Mouse (Mus musculus) liver, adult 2 months (tissue): ENCODE measurements around the gene Ppp1r9a. TPM values are rescaled to one million over a fixed set of nuclear protein-coding genes. Genes with fewer than 3 reads are reported as not detected.

Experiments
- DNase-seq: peaks from one replicate; pipeline ENCODE4 v3.0.0-alpha.2; 2011; ENCODE audit warnings: low read depth, low spot score; ENCODE audit errors: extremely low read depth
- H3K27ac ChIP-seq: fragments of 200-500 bp; replicated peaks from 2 replicates; pipeline ENCODE4 v1.5.1; 2012; ENCODE audit warnings: low read depth, mild to moderate bottlenecking, control low read depth, inconsistent platforms, low read length; ENCODE audit not compliant: insufficient read depth
- H3K27me3 ChIP-seq: fragments of 200-500 bp; 2 replicates; pipeline ENCODE4 v1.6.1; 2012; ENCODE audit warnings: mild to moderate bottlenecking, moderate library complexity, low read length, inconsistent platforms; ENCODE audit not compliant: control insufficient read depth, insufficient read depth
- H3K36me3 ChIP-seq: fragments of 200-500 bp; 2 replicates; pipeline ENCODE4 v1.6.1; 2012; ENCODE audit warnings: low read length, inconsistent platforms; ENCODE audit not compliant: control insufficient read depth, insufficient read depth
- H3K4me1 ChIP-seq: fragments of 200-500 bp; 2 replicates; pipeline ENCODE4 v1.6.1; 2011; ENCODE audit warnings: low read length; ENCODE audit not compliant: control insufficient read depth, insufficient read depth
- H3K4me3 ChIP-seq: fragments of 200-500 bp; 2 replicates; pipeline ENCODE4 v1.5.1; 2011; ENCODE audit warnings: low read depth, mild to moderate bottlenecking, control low read depth, low read length, moderate library complexity; ENCODE audit not compliant: insufficient read depth
- H3K79me2 ChIP-seq: fragments of 200-500 bp; 2 replicates; pipeline ENCODE4 v1.6.1; 2012; ENCODE audit warnings: inconsistent platforms, mild to moderate bottlenecking, low read length, moderate library complexity; ENCODE audit not compliant: control insufficient read depth, insufficient read depth
- H3K9ac ChIP-seq: fragments of 200-500 bp; 2 replicates; pipeline ENCODE4 v1.6.1; 2012; ENCODE audit warnings: low read depth, mild to moderate bottlenecking, control low read depth, inconsistent platforms, low read length
- CTCF ChIP-seq: fragments of 200-500 bp; IDR thresholded peaks from 2 replicates; pipeline ENCODE4 v1.5.1; 2011; ENCODE audit warnings: low read depth, low read length, control low read depth
- POLR2A ChIP-seq: fragments of 200-500 bp; IDR thresholded peaks from 2 replicates; pipeline ENCODE4 v1.6.1; 2011; ENCODE audit warnings: low read length, control low read depth; ENCODE audit not compliant: insufficient read depth; ENCODE audit errors: extremely low read depth
- WGBS: fragments of 180-500 bp; shearing (Covaris S2); methylation state at CpG from one replicate; pipeline ENCODE4 v1.1.7; 2018; 5-methylcytosine and 5-hydroxymethylcytosine counted together
- polyA plus RNA-seq: library from polyadenylated mRNA; depleted of rRNA; stranded (reverse); fragments of >200 nt; gene quantifications from 2 replicates; pipeline ENCODE4 v1.2.3, GENCODE M21; 2012
- total RNA-seq: library from RNA; depleted of rRNA; stranded (reverse); fragments of >200 nt; gene quantifications from 2 replicates; pipeline ENCODE4 v1.2.3, GENCODE M21; 2014

The Ppp1r9a gene
- total and polyA plus RNA-seq, 2 experiments = 0.75 to 3.0 TPM

DNA sequence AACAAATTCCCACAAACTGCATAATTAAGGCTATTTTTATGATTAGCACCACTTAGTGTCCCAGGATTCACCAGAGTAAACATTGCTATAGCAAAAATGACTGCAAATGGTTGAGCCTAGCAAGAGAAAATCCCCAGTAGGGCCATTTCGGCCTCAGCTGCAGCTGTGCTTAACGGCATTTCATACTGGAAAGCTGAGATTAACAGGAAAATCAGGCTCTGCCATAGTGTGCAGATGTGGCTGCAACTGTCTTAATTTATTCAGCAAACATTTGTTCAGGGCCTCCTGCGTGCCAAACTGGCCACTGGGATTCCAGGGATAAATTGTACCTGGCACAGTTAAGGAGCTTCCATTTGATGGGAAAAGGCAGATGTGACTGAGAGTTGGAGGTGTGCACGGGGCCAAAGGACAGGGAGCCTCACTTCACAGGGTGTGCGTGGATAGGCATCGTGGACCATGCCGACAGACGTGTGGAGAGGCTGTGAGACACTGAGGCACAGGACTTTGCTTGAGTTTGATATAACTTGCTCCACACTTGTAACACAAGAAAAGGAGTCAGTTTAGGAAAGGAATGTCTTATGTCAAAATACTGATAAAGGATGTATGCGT lies 192.8 kb downstream of the Ppp1r9a start:
- WGBS = 90% methylated on average over 9 of the region's 9 CpGs
- no peak for TF ChIP-seq POLR2A
- no peak for TF ChIP-seq CTCF
- no peaks in the 10 kb centered on the region for H3K4me1 ChIP-seq
- no peaks in the 10 kb centered on the region for H3K79me2 ChIP-seq
- no peaks in the 10 kb centered on the region for H3K36me3 ChIP-seq
- DNase-seq = no peak
- no peaks in the 10 kb centered on the region for H3K27me3 ChIP-seq
- no peak overlapping the region for H3K4me3 ChIP-seq
- no peak overlapping the region for H3K27ac ChIP-seq
- no peak overlapping the region for H3K9ac ChIP-seq

DNA sequence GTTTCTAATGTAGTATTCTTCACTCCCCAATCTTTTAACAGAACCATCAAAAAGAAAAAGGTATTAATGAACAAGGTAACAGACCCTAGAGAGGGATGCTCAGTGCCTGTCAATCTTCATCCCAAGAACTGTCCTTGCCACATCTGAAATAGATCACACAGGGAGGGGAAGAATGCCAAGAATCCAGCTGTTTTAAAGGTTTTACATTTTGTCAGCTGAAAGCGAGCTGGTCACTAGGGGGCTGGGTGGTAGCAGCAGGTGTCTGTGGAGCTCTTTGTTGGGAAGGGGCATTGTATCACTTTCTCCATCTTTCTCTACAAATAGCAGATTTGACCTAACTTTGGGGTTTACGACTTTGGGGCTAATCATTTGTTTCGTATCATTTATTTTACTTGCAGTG lies 194.6 kb downstream of the Ppp1r9a start:
- no peak overlapping the region for H3K9ac ChIP-seq
- H3K36me3 ChIP-seq = no peaks in the 10 kb centered on the region
- no peaks in the 10 kb centered on the region for H3K27me3 ChIP-seq
- H3K4me1 ChIP-seq = no peaks in the 10 kb centered on the region
- H3K27ac ChIP-seq = no peak overlapping the region
- H3K79me2 ChIP-seq = no peaks in the 10 kb centered on the region
- WGBS = 94% methylated on average over 3 of the region's 3 CpGs
- no peak for DNase-seq
- TF ChIP-seq CTCF = no peak
- TF ChIP-seq POLR2A = no peak
- no peak overlapping the region for H3K4me3 ChIP-seq

DNA sequence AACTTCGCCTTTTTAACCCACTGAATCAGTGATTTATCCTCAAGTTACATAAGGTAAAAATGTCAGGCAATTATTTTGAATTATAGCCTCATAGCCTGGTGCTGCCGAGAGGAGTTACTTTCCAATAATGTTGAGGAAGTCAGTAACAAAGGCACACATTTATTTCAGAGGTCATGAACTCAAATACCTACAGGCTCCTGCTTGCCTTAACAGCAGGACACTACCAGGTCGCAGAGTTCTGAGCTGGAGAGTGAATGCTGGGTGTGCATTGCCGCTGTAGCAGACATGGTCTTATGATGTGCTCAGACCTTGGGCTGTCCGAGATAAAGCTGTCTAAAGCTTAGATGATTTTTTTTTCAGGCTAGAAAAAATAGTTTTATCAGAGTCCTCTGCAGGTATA lies 196.6 kb downstream of the Ppp1r9a start:
- WGBS = 53% methylated on average over 5 of the region's 5 CpGs
- H3K27me3 ChIP-seq = no peaks in the 10 kb centered on the region
- H3K79me2 ChIP-seq = no peaks in the 10 kb centered on the region
- H3K4me1 ChIP-seq = no peaks in the 10 kb centered on the region
- H3K36me3 ChIP-seq = no peaks in the 10 kb centered on the region
- TF ChIP-seq CTCF (no peak), POLR2A (no peak)
- H3K4me3 ChIP-seq = no peak overlapping the region
- H3K27ac ChIP-seq = no peak overlapping the region
- no peak overlapping the region for H3K9ac ChIP-seq
- no peak for DNase-seq

DNA sequence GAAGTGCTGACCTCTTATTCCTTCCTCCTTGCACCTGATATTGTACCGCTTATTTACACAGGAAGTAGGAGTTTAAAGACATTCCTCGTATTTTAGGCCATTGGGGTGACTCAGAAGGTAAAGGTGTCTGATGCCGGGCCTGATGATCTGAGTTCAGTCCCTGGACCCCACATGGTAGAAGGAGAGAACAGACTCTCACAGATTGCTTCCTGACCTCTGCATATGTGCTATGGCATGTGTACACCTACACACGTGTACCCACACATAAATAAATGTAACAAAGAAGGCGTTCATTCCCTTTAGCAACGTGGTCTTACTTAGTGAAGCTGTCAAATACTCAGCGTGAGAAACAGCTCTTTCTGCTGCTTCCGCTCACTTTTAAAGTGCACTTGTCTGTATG lies 197.1 kb downstream of the Ppp1r9a start:
- Histone ChIP-seq H3K4me1 (no peaks in the 10 kb centered on the region), H3K27ac (no peak overlapping the region), H3K36me3 (no peaks in the 10 kb centered on the region), H3K4me3 (no peak overlapping the region), H3K79me2 (no peaks in the 10 kb centered on the region), H3K27me3 (no peaks in the 10 kb centered on the region), H3K9ac (no peak overlapping the region)
- WGBS = 64% methylated on average over 8 of the region's 8 CpGs
- DNase-seq = no peak
- TF ChIP-seq CTCF (no peak), POLR2A (no peak)

DNA sequence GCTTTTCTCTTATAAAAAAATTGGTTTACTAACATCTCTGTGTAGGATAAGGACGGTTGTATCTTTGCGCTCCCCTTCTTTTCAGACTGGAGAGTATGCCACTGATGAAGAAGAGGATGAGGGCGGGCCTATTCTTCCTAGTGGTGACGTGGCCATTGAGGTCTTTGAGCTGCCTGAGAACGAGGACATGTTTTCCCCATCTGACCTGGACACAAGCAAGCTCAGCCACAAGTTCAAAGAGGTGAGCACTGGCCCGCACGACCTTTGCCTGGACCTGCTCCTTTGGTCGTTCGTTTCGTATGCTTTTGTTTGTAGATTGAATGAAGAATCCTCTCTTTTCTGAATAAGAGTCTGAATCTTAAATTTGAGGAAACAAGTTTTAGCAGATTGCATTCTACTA lies 197.6 kb downstream of the Ppp1r9a start:
- Histone ChIP-seq H3K79me2 (no peaks in the 10 kb centered on the region), H3K4me3 (no peak overlapping the region), H3K4me1 (no peaks in the 10 kb centered on the region), H3K9ac (no peak overlapping the region), H3K27ac (no peak overlapping the region), H3K27me3 (no peaks in the 10 kb centered on the region), H3K36me3 (no peaks in the 10 kb centered on the region)
- TF ChIP-seq CTCF = no peak
- no peak for TF ChIP-seq POLR2A
- DNase-seq = peak; percentile 14
- WGBS = 74% methylated on average over 10 of the region's 10 CpGs

DNA sequence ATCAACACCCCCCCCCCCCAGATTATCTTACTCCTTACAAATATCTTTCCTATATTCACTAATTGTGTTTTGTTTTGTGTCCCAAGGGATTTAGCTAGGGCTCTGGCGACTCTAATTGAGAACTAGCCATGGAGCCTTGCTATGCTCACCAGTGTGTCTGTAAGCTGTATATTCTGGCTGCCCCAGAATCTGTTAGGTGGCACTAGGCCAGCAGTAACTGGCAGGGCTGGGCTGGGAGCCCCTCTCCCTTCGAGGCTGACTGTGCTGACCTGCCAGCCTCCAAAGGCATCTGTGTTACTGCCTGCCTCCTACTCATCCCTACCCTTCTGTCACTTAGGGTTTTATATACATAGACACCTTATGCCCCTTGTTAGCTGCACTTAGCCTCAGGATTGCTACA lies 200.0 kb downstream of the Ppp1r9a start:
- H3K4me3 ChIP-seq = no peak overlapping the region
- 56% methylated on average over 2 of the region's 2 CpGs for WGBS
- H3K9ac ChIP-seq = no peak overlapping the region
- no peaks in the 10 kb centered on the region for H3K79me2 ChIP-seq
- H3K4me1 ChIP-seq = no peaks in the 10 kb centered on the region
- no peaks in the 10 kb centered on the region for H3K27me3 ChIP-seq
- DNase-seq = no peak
- no peak overlapping the region for H3K27ac ChIP-seq
- H3K36me3 ChIP-seq = no peaks in the 10 kb centered on the region
- TF ChIP-seq POLR2A = no peak
- TF ChIP-seq CTCF = no peak
